7 mouse cellular contexts compared by ENCODE assay signal in the genomic region with DNA sequence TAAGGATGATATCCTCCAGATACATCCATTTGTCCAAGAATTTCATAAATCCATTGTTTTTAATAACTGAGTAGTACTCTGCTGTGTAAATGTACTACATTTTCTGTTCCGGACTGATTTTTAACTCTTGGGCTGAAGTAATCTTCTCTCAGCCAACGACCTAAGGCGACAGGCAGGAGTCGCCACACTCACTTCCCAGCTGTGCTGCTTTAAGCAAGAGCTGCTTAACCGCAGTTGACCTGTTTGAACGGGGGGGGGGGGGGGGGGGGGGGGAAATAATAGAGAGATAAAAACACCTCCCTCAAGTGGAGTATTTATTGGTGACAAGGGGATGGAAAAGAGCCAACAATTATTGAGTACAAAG. TPM values are rescaled to one million over a fixed set of nuclear protein-coding genes. Genes with fewer than 3 reads are reported as not detected.
DNase-seq lines count a peak whose midpoint lies in the region; ATAC-seq and TF ChIP-seq lines count a peak whose summit lies in the region.

No protein-coding gene starts in this region.

- ATAC-seq in G1E (ENCODE audit: extremely low read depth, insufficient number of reproducible peaks, low FRiP score, poor library complexity, severe bottlenecking): no peak
- ATAC-seq in hindbrain, embryonic 16.5 days: peak; percentile 40; the same call in 1 of the 2 replicates
- ATAC-seq in megakaryocyte-erythroid progenitor cell, adult 5-6 weeks (replicated peaks; ENCODE audit: low FRiP score, low TSS enrichment, poor library complexity, severe bottlenecking): 0 out of 2 replicates have a peak, but pooled peaks have one; percentile 43
- ATAC-seq in activated CD4-positive, CD25-positive, alpha-beta regulatory T cell, adult 4 months: no peak

- peak overlapping the region; percentile 52; the same call in 1 of the 2 replicates for H3K4me3 ChIP-seq in G1E (ENCODE audit: low read depth, low read length)
- H3K4me3 ChIP-seq in hindbrain, embryonic 16.5 days (ENCODE audit: low read length): peak overlapping the region; percentile 34; the same call in 1 of the 2 replicates

- 12% methylated on average over 6 of the region's 6 CpGs for WGBS in hindbrain, embryonic 16.5 days

- H3K4me2 ChIP-seq in hindbrain, embryonic 16.5 days (ENCODE audit: low read length): peak overlapping the region; percentile 60

- no peak overlapping the region for H3K27ac ChIP-seq in hindbrain, embryonic 16.5 days (ENCODE audit: low read depth, low read length)

- peaks cover 9% of the 10 kb centered on the region for H3K4me1 ChIP-seq in G1E (ENCODE audit: insufficient read depth, low read depth, low read length)
- no peaks in the 10 kb centered on the region; the same call in 1 of the 2 replicates for H3K4me1 ChIP-seq in hindbrain, embryonic 16.5 days (ENCODE audit: control insufficient read depth, insufficient read depth, low read depth, low read length)

- H3K9ac ChIP-seq in hindbrain, embryonic 16.5 days (ENCODE audit: low read depth, low read length): no peak overlapping the region

- no peaks in the 10 kb centered on the region for H3K36me3 ChIP-seq in G1E (replicated peaks)
- no peaks in the 10 kb centered on the region for H3K36me3 ChIP-seq in hindbrain, embryonic 16.5 days (ENCODE audit: control insufficient read depth, insufficient read depth, low read length)

- no peak for DNase-seq in G1E (ENCODE audit: low spot score)
- peak; percentile 19 for DNase-seq in brain, embryonic 14.5 days (ENCODE audit: low read depth)
- no peak for DNase-seq in layer of hippocampus, adult 11-12 months (ENCODE audit: low spot score)
- DNase-seq in right cerebral cortex, postnatal 36 days (ENCODE audit: low spot score in 2 of 2): no peak

- no peaks in the 10 kb centered on the region for H3K9me3 ChIP-seq in G1E (replicated peaks)
- H3K9me3 ChIP-seq in hindbrain, embryonic 16.5 days (ENCODE audit: control insufficient read depth, low read length): no peaks in the 10 kb centered on the region

- TF ChIP-seq POLR2A in brain, embryonic 14.5 days (IDR thresholded peaks at IDR 0.05; ENCODE audit: borderline replicate concordance, extremely low read depth, insufficient read depth, insufficient read length, poor library complexity, severe bottlenecking): no peak

- no peak for TF ChIP-seq CTCF in G1E (IDR thresholded peaks at IDR 0.05; ENCODE audit: low read depth, low read length)
- no peak for TF ChIP-seq CTCF in brain, embryonic 14.5 days (IDR thresholded peaks at IDR 0.05; ENCODE audit: borderline replicate concordance, extremely low read depth, insufficient read depth, insufficient read length)

- H3K27me3 ChIP-seq in G1E (ENCODE audit: insufficient read depth, low read length): peaks cover 7% of the 10 kb centered on the region; the same call in 1 of the 2 replicates
- H3K27me3 ChIP-seq in hindbrain, embryonic 16.5 days (replicated peaks; ENCODE audit: control insufficient read depth, insufficient read depth, low read length): no peaks in the 10 kb centered on the region

RNA-seq across cellular contexts. Expression of a gene that starts 13.0 kb away (rescaled TPM):
- total RNA-seq in G1E (2014; fragmentation: Nextera tagmentation): 232 and 244 TPM in 2 replicates
- 142 and 177 TPM in 2 replicates for total RNA-seq in G1E (2017)
- polyA plus RNA-seq in G1E (2012): 285 and 393 TPM in 2 replicates
- polyA plus RNA-seq in brain, embryonic 14.5 days (2012; rRNA removed): 149 and 198 TPM in 2 replicates
- 111 and 128 TPM in 2 replicates for polyA plus RNA-seq in hindbrain, embryonic 16.5 days (2015; fragmentation: Nextera tagmentation; extraction: Ambion mirVana)
- total RNA-seq in megakaryocyte-erythroid progenitor cell, adult 5-6 weeks (2014; fragmentation: Nextera tagmentation): 132 and 163 TPM in 2 replicates
- total RNA-seq in megakaryocyte-erythroid progenitor cell, adult 5-6 weeks (2017): 142 and 153 TPM in 2 replicates
- polyA plus RNA-seq in activated CD4-positive, CD25-positive, alpha-beta regulatory T cell, adult 4 months (2017; shearing (Covaris generic)): 100 to 1,000 TPM; 109 to 110 TPM

Comparison
In these comparisons a context has a peak if more than half of its experiments do, and no peak if none do; other contexts are left out.
1. ATAC-seq: peak in hindbrain, embryonic 16.5 days (single experiment) and megakaryocyte-erythroid progenitor cell, adult 5-6 weeks (single experiment); none in G1E (single experiment) and activated CD4-positive, CD25-positive, alpha-beta regulatory T cell, adult 4 months (single experiment).